Mouse (Mus musculus): Measurements from ENCODE around the gene Mypop. TPM values are rescaled to one million over a fixed set of nuclear protein-coding genes. Genes with fewer than 3 reads are reported as not detected.

Gene Mypop
- total RNA-seq, 2 experiments from 2014 or later: 0.82 TPM; not detected in 1

Other genes with a start within 250 kb of the Mypop start
- gene Psg19, start 192.7 kb upstream of the Mypop start, total RNA-seq (2014; fragmentation: Nextera tagmentation): not detected in 2 replicates
- gene Psg19, start 192.7 kb upstream of the Mypop start, total RNA-seq (2017): not detected in 2 replicates
- not detected in 2 replicates for gene Psg17, start 169.6 kb upstream of the Mypop start, total RNA-seq (2014; fragmentation: Nextera tagmentation)
- not detected in 2 replicates for gene Psg17, start 169.6 kb upstream of the Mypop start, total RNA-seq (2017)
- 0.34 TPM in 1 of 2 replicates, not detected in the other for gene Mill2, start 151.3 kb upstream of the Mypop start, total RNA-seq (2014; fragmentation: Nextera tagmentation)
- 0.04 TPM in 1 of 2 replicates, not detected in the other for gene Mill2, start 151.3 kb upstream of the Mypop start, total RNA-seq (2017)
- 112 and 117 TPM in 2 replicates for gene Pglyrp1, start 119.9 kb upstream of the Mypop start, total RNA-seq (2014; fragmentation: Nextera tagmentation)
- 17.6 and 21.2 TPM in 2 replicates for gene Pglyrp1, start 119.9 kb upstream of the Mypop start, total RNA-seq (2017)
- 34.6 and 45.4 TPM in 2 replicates for gene Ccdc61, start 80.8 kb upstream of the Mypop start, total RNA-seq (2014; fragmentation: Nextera tagmentation)
- gene Ccdc61, start 80.8 kb upstream of the Mypop start, total RNA-seq (2017): 11.4 and 12.1 TPM in 2 replicates
- not detected in 2 replicates for gene Nova2, start 65.4 kb upstream of the Mypop start, total RNA-seq (2014; fragmentation: Nextera tagmentation)
- gene Nova2, start 65.4 kb upstream of the Mypop start, total RNA-seq (2017): not detected in 2 replicates
- gene Nanos2, start 3.8 kb upstream of the Mypop start, total RNA-seq (2014; fragmentation: Nextera tagmentation): not detected in 2 replicates
- not detected in 2 replicates for gene Nanos2, start 3.8 kb upstream of the Mypop start, total RNA-seq (2017)
- 14.5 and 24.3 TPM in 2 replicates for gene Irf2bp1, start 12.8 kb downstream of the Mypop start, total RNA-seq (2014; fragmentation: Nextera tagmentation)
- 8.4 and 17.5 TPM in 2 replicates for gene Irf2bp1, start 12.8 kb downstream of the Mypop start, total RNA-seq (2017)
- gene Foxa3, start 32.3 kb downstream of the Mypop start, total RNA-seq (2014; fragmentation: Nextera tagmentation): not detected in 2 replicates
- not detected in 2 replicates for gene Foxa3, start 32.3 kb downstream of the Mypop start, total RNA-seq (2017)
- gene Sympk, start 33.1 kb downstream of the Mypop start, total RNA-seq (2014; fragmentation: Nextera tagmentation): 79.9 and 98.6 TPM in 2 replicates
- gene Sympk, start 33.1 kb downstream of the Mypop start, total RNA-seq (2017): 38.5 and 46.7 TPM in 2 replicates
- not detected in 2 replicates for gene Rsph6a, start 63.4 kb downstream of the Mypop start, total RNA-seq (2014; fragmentation: Nextera tagmentation)
- gene Rsph6a, start 63.4 kb downstream of the Mypop start, total RNA-seq (2017): not detected in 2 replicates
- 2.2 and 4.9 TPM in 2 replicates for gene Dmwd, start 85.0 kb downstream of the Mypop start, total RNA-seq (2014; fragmentation: Nextera tagmentation)
- 0.99 and 3.4 TPM in 2 replicates for gene Dmwd, start 85.0 kb downstream of the Mypop start, total RNA-seq (2017)
- gene Dmpk, start 92.6 kb downstream of the Mypop start, total RNA-seq (2014; fragmentation: Nextera tagmentation): 0.32 TPM in 1 of 2 replicates, not detected in the other
- 1.0 TPM in 1 of 2 replicates, not detected in the other for gene Dmpk, start 92.6 kb downstream of the Mypop start, total RNA-seq (2017)
- gene Six5, start 103.3 kb downstream of the Mypop start, total RNA-seq (2014; fragmentation: Nextera tagmentation): 4.0 and 8.1 TPM in 2 replicates
- 1.6 and 2.7 TPM in 2 replicates for gene Six5, start 103.3 kb downstream of the Mypop start, total RNA-seq (2017)
- gene Gm4969, start 127.1 kb downstream of the Mypop start, total RNA-seq (2014; fragmentation: Nextera tagmentation): 0.71 TPM in 1 of 2 replicates, not detected in the other
- 0.05 TPM in 1 of 2 replicates, not detected in the other for gene Gm4969, start 127.1 kb downstream of the Mypop start, total RNA-seq (2017)
- gene Fbxo46, start 128.6 kb downstream of the Mypop start, total RNA-seq (2014; fragmentation: Nextera tagmentation): 3.1 and 4.9 TPM in 2 replicates
- gene Fbxo46, start 128.6 kb downstream of the Mypop start, total RNA-seq (2017): 4.7 and 5.4 TPM in 2 replicates
- gene Qpctl, start 158.0 kb downstream of the Mypop start, total RNA-seq (2014; fragmentation: Nextera tagmentation): 4.2 and 12.0 TPM in 2 replicates
- gene Qpctl, start 158.0 kb downstream of the Mypop start, total RNA-seq (2017): 4.9 and 5.0 TPM in 2 replicates
- 91.5 and 121 TPM in 2 replicates for gene Snrpd2, start 158.5 kb downstream of the Mypop start, total RNA-seq (2014; fragmentation: Nextera tagmentation)
- gene Snrpd2, start 158.5 kb downstream of the Mypop start, total RNA-seq (2017): 83.2 and 158 TPM in 2 replicates
- not detected in 2 replicates for gene Gipr, start 174.9 kb downstream of the Mypop start, total RNA-seq (2014; fragmentation: Nextera tagmentation)
- 0.26 TPM in 1 of 2 replicates, not detected in the other for gene Gipr, start 174.9 kb downstream of the Mypop start, total RNA-seq (2017)
- 4.1 and 18.1 TPM in 2 replicates for gene Eml2, start 185.2 kb downstream of the Mypop start, total RNA-seq (2014; fragmentation: Nextera tagmentation)
- gene Eml2, start 185.2 kb downstream of the Mypop start, total RNA-seq (2017): 10.4 and 22.7 TPM in 2 replicates
- gene Gpr4, start 221.3 kb downstream of the Mypop start, total RNA-seq (2014; fragmentation: Nextera tagmentation): not detected in 2 replicates
- not detected in 2 replicates for gene Gpr4, start 221.3 kb downstream of the Mypop start, total RNA-seq (2017)
- gene Opa3, start 237.1 kb downstream of the Mypop start, total RNA-seq (2014; fragmentation: Nextera tagmentation): 20.7 and 35.1 TPM in 2 replicates
- 14.6 and 18.3 TPM in 2 replicates for gene Opa3, start 237.1 kb downstream of the Mypop start, total RNA-seq (2017)

Measured in granulocyte monocyte progenitor cell, adult 5-6 weeks (primary cell).